Mouse (Mus musculus): ENCODE results near the gene Lpar1. TPM values are rescaled to one million over a fixed set of nuclear protein-coding genes. Genes with fewer than 3 reads are reported as not detected.

The Lpar1 gene
- polyA plus RNA-seq, 1 experiment = 53.6 TPM

DNA sequence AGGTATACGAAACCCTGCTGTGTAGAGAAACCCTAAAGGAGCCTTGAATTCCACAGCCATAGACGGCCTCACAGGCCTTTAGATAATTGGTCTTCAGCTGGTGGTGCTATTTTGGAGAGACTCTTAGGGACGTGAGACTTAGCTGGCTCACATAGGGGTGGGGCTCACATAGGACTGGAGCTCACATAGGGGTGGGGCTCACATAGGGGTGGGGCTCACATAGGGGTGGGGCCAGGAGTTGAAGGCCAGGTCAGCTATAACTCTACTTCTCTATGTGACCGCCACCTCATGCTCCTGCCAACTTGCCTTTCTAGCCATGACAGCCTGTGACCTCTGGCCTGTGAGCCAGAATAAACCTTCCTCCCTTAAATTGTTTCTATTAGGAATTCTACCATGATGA, 63.3 kb downstream of the Lpar1 start:
- WGBS = 86% methylated on average over 4 of the region's 4 CpGs
- no peak for DNase-seq
- H3K27me3 ChIP-seq (ENCODE audit: control insufficient read depth, insufficient read depth, low read length) = no peaks in the 10 kb centered on the region
- H3K27ac ChIP-seq (ENCODE audit: insufficient read depth, low read length) = no peak overlapping the region
- H3K4me1 ChIP-seq (ENCODE audit: control insufficient read depth, insufficient read depth, low read length) = no peaks in the 10 kb centered on the region
- no peak overlapping the region for H3K4me3 ChIP-seq (replicated peaks; ENCODE audit: insufficient read depth, low read depth, low read length)
- no peak for TF ChIP-seq CTCF (IDR thresholded peaks at IDR 0.05; ENCODE audit: borderline replicate concordance, insufficient read depth, low read depth, low read length)
- TF ChIP-seq POLR2A (IDR thresholded peaks at IDR 0.05; ENCODE audit: borderline replicate concordance, insufficient read depth, low read length) = no peak

- no peak overlapping the region for H3K27ac ChIP-seq (ENCODE audit: insufficient read depth, low read length)
- TF ChIP-seq CTCF (IDR thresholded peaks at IDR 0.05; ENCODE audit: borderline replicate concordance, insufficient read depth, low read depth, low read length) (no peak), POLR2A (IDR thresholded peaks at IDR 0.05; ENCODE audit: borderline replicate concordance, insufficient read depth, low read length) (no peak)
- no peaks in the 10 kb centered on the region for H3K4me1 ChIP-seq (ENCODE audit: control insufficient read depth, insufficient read depth, low read length)
These were observed 75.1 kb downstream of the Lpar1 start for GRCm38 (mm10) chr4:58478564-58478963.

GRCm38 (mm10) chr4:58477691-58478090, 76.0 kb downstream of the Lpar1 start:
- no peak overlapping the region for H3K4me3 ChIP-seq (replicated peaks; ENCODE audit: insufficient read depth, low read depth, low read length)
- TF ChIP-seq CTCF (IDR thresholded peaks at IDR 0.05; ENCODE audit: borderline replicate concordance, insufficient read depth, low read depth, low read length) (no peak), POLR2A (IDR thresholded peaks at IDR 0.05; ENCODE audit: borderline replicate concordance, insufficient read depth, low read length) (no peak)
- DNase-seq = no peak
- H3K4me1 ChIP-seq (ENCODE audit: control insufficient read depth, insufficient read depth, low read length) = no peaks in the 10 kb centered on the region
- H3K27me3 ChIP-seq (ENCODE audit: control insufficient read depth, insufficient read depth, low read length) = no peaks in the 10 kb centered on the region
- 91% methylated on average over 8 of the region's 8 CpGs for WGBS
- no peak overlapping the region for H3K27ac ChIP-seq (ENCODE audit: insufficient read depth, low read length)

More at GRCm38 (mm10) chr4:58478564-58478963, 75.1 kb downstream of the Lpar1 start:
- H3K27me3 ChIP-seq (ENCODE audit: control insufficient read depth, insufficient read depth, low read length) = no peaks in the 10 kb centered on the region
- WGBS = 100% methylated on average over 1 of the region's 1 CpGs
- no peak overlapping the region for H3K4me3 ChIP-seq (replicated peaks; ENCODE audit: insufficient read depth, low read depth, low read length)
- no peak for DNase-seq

GRCm38 (mm10) chr4:58471203-58471910, 82.3 kb downstream of the Lpar1 start:
- Histone ChIP-seq H3K4me3 (replicated peaks; ENCODE audit: insufficient read depth, low read depth, low read length) (no peak overlapping the region), H3K27me3 (ENCODE audit: control insufficient read depth, insufficient read depth, low read length) (no peaks in the 10 kb centered on the region), H3K4me1 (ENCODE audit: control insufficient read depth, insufficient read depth, low read length) (no peaks in the 10 kb centered on the region), H3K27ac (ENCODE audit: insufficient read depth, low read length) (no peak overlapping the region)
- no peak for DNase-seq
- 78% methylated on average over 4 of the region's 4 CpGs for WGBS
- TF ChIP-seq POLR2A (IDR thresholded peaks at IDR 0.05; ENCODE audit: borderline replicate concordance, insufficient read depth, low read length) = no peak
- TF ChIP-seq CTCF (IDR thresholded peaks at IDR 0.05; ENCODE audit: borderline replicate concordance, insufficient read depth, low read depth, low read length) = no peak

- no peaks in the 10 kb centered on the region for H3K4me1 ChIP-seq (ENCODE audit: control insufficient read depth, insufficient read depth, low read length)
- WGBS = 94% methylated on average over 5 of the region's 5 CpGs
- no peak overlapping the region for H3K27ac ChIP-seq (ENCODE audit: insufficient read depth, low read length)
- no peaks in the 10 kb centered on the region for H3K27me3 ChIP-seq (ENCODE audit: control insufficient read depth, insufficient read depth, low read length)
- DNase-seq = no peak
- TF ChIP-seq CTCF (IDR thresholded peaks at IDR 0.05; ENCODE audit: borderline replicate concordance, insufficient read depth, low read depth, low read length) = no peak
- no peak for TF ChIP-seq POLR2A (IDR thresholded peaks at IDR 0.05; ENCODE audit: borderline replicate concordance, insufficient read depth, low read length)
- H3K4me3 ChIP-seq (replicated peaks; ENCODE audit: insufficient read depth, low read depth, low read length) = no peak overlapping the region
These were observed 83.8 kb downstream of the Lpar1 start for GRCm38 (mm10) chr4:58469651-58470592.

DNA sequence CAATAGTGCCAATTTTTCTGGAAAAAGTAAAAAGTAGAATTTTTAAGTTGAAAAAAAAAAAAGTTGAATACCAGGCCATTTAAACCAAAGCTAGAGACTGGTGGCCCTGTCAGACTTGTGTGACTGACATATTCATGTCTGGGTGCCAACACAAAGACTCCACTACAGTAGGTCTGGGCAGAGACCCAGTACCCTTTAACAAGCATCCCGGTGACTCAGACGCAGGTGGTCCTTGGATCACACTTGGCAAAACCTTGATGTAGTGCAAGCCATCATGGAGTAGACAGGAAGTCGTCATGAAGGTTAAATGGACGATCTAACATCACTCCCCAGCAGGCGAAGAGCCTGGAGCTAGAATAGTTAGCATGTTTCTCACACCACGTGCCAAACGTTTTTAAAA, 84.7 kb downstream of the Lpar1 start:
- Histone ChIP-seq H3K4me1 (ENCODE audit: control insufficient read depth, insufficient read depth, low read length) (no peaks in the 10 kb centered on the region), H3K4me3 (replicated peaks; ENCODE audit: insufficient read depth, low read depth, low read length) (no peak overlapping the region), H3K27ac (ENCODE audit: insufficient read depth, low read length) (no peak overlapping the region), H3K27me3 (ENCODE audit: control insufficient read depth, insufficient read depth, low read length) (no peaks in the 10 kb centered on the region)
- WGBS = 21% methylated on average over 7 of the region's 7 CpGs
- no peak for TF ChIP-seq CTCF (IDR thresholded peaks at IDR 0.05; ENCODE audit: borderline replicate concordance, insufficient read depth, low read depth, low read length)
- no peak for TF ChIP-seq POLR2A (IDR thresholded peaks at IDR 0.05; ENCODE audit: borderline replicate concordance, insufficient read depth, low read length)
- no peak for DNase-seq

DNA sequence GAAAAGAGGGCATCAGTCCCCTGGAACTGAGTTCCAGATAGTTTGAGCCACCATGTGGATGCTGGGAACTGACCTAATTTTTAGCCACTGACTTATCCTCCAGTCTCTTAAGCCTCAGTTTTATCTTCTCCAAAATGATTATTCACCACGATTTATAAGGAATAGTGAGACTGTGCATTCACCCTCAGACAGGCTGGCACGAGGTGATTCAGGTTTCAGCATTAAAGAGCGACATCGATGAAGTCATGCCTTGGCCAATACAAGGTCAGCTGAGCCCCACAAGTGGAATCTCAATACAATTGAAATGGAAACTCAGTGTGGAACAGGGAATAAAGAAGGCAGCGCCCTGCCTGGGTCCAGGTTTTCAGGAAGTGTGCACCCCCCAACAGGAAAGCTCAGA, 88.1 kb downstream of the Lpar1 start:
- Histone ChIP-seq H3K4me3 (replicated peaks; ENCODE audit: insufficient read depth, low read depth, low read length) (no peak overlapping the region), H3K27ac (ENCODE audit: insufficient read depth, low read length) (no peak overlapping the region), H3K4me1 (ENCODE audit: control insufficient read depth, insufficient read depth, low read length) (no peaks in the 10 kb centered on the region), H3K27me3 (ENCODE audit: control insufficient read depth, insufficient read depth, low read length) (no peaks in the 10 kb centered on the region)
- DNase-seq = no peak
- TF ChIP-seq POLR2A (IDR thresholded peaks at IDR 0.05; ENCODE audit: borderline replicate concordance, insufficient read depth, low read length) (no peak), CTCF (IDR thresholded peaks at IDR 0.05; ENCODE audit: borderline replicate concordance, insufficient read depth, low read depth, low read length) (no peak)
- 92% methylated on average over 5 of the region's 5 CpGs for WGBS

Measured in cerebellum, adult 2 months (tissue).